Mouse (Mus musculus): ENCODE measurements around the gene Apom. TPM values are rescaled to one million over a fixed set of nuclear protein-coding genes. Genes with fewer than 3 reads are reported as not detected.
A peak's percentile ranks its signal among the peaks of the same experiment; 100 is the strongest.

The Apom gene
- under 1 TPM in 1 of 2 experiments, not detected in 1; 0.52 TPM for total RNA-seq (2021)

GRCm38 (mm10) chr17:35131500-35132173 lies at the start of gene Apom:
Gene Apom, minus strand, starts transcription at chr17:35132050.
- intact Hi-C loops (cut with DNase I): no loop called here
- DNase-seq: no peak

GRCm38 (mm10) chr17:35180093-35180492 lies 48.2 kb upstream of the Apom start:
- DNase-seq: no peak
- intact Hi-C loops (cut with DNase I): no loop called here

GRCm38 (mm10) chr17:35178528-35178927 lies 46.7 kb upstream of the Apom start:
- intact Hi-C loops (cut with DNase I): no loop called here
- DNase-seq: peak; percentile 66

DNA sequence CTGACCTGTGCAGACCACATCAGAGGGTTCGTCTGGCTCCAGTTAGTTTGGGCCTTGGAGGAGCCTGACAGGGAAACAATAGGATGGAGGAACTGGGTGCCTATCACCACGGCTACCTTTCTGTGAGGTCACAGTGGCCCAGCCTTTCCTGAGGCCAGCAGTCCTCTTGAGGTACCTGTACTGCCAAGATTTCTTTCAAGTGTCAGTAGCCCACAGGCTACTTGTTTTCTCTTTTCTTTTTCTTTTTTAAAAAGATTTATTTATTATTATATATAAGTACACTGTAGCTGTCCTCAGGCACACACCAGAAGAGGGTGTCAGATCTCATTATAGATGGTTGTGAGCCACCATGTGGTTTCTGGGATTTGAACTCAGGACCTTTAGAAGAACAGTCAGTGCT lies 44.1 kb upstream of the Apom start, which contains the start of gene Aif1:
Aif1 (minus strand) TSS at position 101 of the 400 bp plus-strand sequence.
- no peak for DNase-seq
- intact Hi-C loops (cut with DNase I): no loop called here

- intact Hi-C loops (cut with DNase I): no loop called here
- DNase-seq: no peak
Observed at GRCm38 (mm10) chr17:35175382-35175781, 43.5 kb upstream of the Apom start.

GRCm38 (mm10) chr17:35174201-35174977 lies 42.5 kb upstream of the Apom start:
- intact Hi-C loops (cut with DNase I): no loop called here

GRCm38 (mm10) chr17:35173329-35173728 lies 41.5 kb upstream of the Apom start:
- DNase-seq: no peak
- intact Hi-C loops (cut with DNase I): no loop called here

More at GRCm38 (mm10) chr17:35174201-35174977, 42.5 kb upstream of the Apom start:
- DNase-seq: no peak

DNA sequence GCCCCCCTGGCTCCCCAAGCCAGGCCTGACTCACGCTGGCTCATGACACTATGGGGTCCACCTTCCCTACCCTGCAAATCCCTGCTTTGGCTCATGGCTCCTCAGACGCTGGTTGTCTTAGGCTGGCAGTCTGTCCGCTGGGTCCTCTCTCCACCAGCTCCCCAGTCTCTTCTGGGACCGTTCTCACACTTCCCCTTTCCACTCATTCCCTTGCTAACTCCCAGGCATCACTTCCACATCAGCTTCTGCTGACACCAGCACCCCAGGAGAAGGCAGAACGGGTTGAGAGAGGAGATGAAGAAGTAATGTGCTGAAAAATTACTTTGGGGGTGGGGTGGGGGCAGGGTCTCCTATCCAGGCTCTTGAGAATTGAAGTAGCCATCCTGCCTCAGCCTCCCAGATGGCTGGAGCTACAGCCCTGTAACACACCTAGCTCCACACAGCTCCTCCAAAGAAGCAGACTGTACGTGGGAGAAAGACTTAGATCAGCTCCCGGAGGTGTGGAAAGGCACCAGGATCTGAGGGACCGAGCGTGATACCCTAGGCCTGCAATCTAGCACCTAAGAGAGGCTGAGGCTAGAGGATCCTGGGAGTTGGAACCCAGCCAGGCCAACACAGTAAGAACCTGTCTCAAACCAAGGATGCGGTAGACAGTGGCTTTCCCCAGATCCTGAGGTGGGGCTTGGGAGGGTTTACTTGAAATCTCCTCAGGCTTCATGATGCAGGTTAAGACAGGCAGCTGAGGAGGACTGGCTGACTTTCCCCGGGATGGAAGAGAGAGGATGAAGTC lies 40.8 kb upstream of the Apom start:
- intact Hi-C loops (cut with DNase I): no loop called here
- no peak for DNase-seq

DNA sequence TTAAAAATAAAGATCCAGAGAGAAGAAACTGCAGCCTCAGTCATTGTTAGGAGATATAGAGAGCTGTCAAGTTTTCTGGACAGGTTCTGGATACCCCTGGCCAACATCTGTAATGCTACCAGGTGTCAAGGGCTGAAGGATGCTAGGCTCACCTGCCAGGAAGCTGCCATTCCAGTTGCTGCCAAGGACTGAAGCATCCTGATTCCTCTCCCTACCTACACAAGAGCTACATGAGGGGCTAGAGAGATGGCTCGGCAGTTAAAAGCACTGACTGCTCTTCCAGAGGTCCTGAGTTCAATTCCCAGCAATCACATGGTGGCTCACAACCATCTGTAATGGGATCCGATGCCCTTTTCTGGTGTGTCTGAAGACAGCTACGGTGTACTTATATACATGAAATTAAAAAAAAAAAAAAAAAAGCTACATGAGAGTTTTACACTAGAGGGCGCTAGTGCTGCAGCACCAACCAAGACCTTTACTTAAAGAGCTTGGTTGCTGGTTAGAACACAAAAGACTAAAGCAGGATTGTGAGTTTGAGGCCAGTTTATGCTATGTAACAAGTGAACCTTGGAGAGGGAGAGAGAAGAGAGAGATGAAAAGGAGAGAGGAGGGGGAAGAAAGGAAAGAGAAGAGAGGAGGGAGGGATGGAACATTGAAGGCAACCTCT lies 36.8 kb upstream of the Apom start:
- intact Hi-C loops (cut with DNase I): loop anchor here (5.0 kb wide), 1 partner anchor 64 kb away; the partner anchor contains the start of gene Atp6v1g2
- no peak for DNase-seq

DNA sequence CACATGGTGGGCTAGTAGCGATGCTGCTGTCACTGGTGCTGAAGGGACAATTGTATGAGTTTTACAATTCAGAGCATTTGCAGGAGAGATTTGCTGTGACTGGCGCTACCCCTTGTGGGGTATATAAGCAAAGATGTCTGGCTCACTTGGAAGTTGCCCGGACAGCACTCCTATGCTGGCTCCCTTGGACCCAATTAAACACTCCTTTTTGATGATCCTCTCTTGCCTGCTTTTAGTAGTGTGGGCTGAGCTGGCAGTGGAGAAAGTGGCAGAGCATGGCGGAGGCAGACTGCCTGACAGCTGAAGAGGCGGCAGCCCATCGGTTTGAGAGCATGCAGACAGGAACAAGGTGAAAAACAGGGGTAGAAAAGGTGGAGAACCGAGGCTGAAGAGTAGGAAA lies 35.9 kb upstream of the Apom start:
- intact Hi-C loops (cut with DNase I): loop anchor here (2.0 to 5.0 kb wide), 2 partner anchors 27 to 65 kb away; partner anchors contain the start of genes Atp6v1g2 and Ltb
- no peak for DNase-seq

DNA sequence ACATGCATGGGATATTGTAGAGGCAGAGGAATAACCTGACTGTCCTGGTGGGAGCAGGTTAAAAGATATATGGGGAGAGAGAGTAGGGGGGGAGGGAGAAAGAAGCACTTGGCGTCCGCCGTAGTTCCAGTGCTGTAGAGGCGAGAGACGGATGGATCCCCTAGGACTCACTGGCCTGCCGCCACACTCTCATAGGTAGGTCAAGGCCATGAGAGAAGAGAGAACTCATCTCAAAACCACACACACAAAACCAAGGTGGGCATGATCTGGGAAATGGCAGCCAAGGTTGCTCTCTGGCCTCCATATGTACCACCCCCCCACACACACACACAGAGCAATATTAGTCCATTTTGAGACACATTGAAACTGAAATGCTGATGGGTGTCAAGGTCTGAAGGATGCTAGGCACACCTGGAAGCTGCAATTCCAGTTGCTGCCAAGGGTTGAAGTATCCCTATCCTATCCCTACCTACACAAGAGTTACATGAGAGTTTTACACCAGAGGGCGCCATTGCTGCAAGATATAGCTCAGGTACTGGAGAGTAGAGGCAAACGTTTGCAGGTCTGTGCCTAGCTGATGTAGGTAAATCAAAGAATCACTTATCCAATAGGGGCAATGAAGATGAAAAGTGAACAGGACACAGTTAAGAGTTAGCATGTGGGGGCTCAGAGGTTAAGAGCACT lies 34.6 kb upstream of the Apom start:
- peak; percentile 65 for DNase-seq
- intact Hi-C loops (cut with DNase I): loop anchor here (2.0 to 5.0 kb wide), 2 partner anchors 28 to 66 kb away; partner anchors contain the start of genes Atp6v1g2 and Ltb

DNA sequence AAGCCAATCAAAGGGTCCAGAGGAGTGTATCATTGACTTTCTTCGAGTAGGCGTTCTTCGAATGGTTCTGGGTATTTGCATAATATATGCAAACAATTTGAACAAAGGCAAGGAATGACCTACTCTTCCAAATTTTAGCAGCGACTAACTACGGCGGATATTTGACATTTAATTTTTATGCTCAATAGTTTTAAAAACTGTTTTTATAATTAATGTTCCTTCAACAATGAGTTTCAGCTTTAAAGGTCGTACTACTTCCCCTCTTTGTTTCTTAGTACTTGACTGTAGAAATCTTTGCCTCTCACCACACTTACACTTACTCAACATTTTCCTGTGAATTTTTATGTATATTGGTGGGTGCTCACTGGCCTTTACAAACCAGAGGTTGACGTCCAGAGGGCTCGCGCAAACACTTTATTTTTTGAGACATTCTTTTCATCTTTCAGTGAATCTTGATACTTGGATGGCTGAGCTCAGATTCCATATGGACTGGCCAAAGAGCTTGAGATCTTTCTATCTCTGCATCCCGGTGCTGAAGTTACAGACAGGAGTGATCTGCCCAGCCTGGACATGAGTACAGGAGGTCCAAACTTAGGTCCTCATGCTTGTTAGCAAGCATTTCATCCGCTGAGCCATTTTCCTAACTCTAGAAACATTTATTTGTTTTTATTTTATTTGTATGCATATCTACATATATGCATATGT lies 33.8 kb upstream of the Apom start:
- intact Hi-C loops (cut with DNase I): loop anchor here (2.0 to 5.0 kb wide), 2 partner anchors 29 to 67 kb away; partner anchors contain the start of genes Atp6v1g2 and Ltb
- no peak for DNase-seq

GRCm38 (mm10) chr17:35164568-35165450 lies 33.0 kb upstream of the Apom start, which contains the start of gene Prrc2a:
Gene Prrc2a, minus strand, starts transcription at chr17:35164897.
- intact Hi-C loops (cut with DNase I): loop anchor here (5.0 kb wide), 1 partner anchor 67 kb away; the partner anchor contains the start of gene Atp6v1g2
- DNase-seq: peak; percentile 99

- intact Hi-C loops (cut with DNase I): no loop called here
Observed at GRCm38 (mm10) chr17:35164218-35164567, 32.3 kb upstream of the Apom start.

DNA sequence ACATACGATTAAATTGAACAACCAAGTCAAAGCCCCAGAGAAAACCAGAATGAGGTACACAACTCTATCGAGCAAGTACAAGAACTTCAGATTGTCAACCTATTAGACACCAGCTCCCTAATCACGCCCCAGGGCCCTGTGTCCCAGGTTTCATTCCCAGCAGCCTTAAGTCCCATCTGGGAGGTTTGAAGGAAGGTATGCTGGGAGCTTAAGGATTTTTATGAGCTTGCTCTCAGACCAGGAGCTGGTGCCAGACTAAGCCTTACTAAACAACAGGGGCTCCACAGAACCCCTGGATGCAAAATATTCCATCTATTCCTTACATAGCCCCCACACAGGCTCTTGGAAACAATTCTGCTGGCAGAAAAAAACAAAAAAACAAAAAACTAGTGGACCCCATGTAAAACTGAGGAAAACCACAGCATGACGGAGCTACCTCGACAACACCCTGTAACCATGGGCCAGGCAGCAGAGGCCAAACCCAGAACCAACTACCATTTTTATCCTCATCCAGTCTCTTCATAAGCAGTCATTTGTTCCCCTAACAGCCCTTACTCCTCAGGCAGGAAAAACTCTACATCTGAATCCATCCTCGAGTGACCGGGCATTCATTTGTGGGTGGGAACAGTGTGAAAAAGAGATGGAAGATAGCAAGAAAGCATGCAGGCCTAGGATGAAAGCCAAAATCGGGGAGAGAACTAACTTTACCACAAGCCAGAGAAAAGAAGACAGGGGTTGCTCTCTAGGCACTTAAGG lies 31.7 kb upstream of the Apom start:
- no peak for DNase-seq

More at GRCm38 (mm10) chr17:35164218-35164567, 32.3 kb upstream of the Apom start:
- no peak for DNase-seq

DNA sequence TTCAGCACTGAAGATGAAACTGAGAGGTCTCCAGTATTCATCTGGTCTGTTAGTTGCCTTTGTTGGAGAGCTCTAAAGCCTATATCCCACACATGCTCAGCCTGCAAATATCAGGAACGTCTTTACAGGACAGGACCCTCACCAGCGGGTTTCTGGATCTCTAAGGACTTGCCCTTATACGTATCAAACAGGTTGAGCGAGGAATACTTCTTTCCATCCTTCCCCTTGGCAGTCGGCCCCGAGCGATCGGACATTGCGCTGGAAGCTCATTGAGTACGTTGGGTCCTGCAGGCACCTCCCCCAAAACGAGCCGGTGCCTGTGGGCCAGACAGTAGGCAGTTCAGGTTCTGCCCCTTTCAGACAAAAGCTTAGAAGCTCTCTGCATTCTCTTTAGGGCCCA lies 30.9 kb upstream of the Apom start:
- no peak for DNase-seq
- intact Hi-C loops (cut with DNase I): no loop called here

More for the DNA sequence above, 31.7 kb upstream of the Apom start:
- intact Hi-C loops (cut with DNase I): no loop called here

DNA sequence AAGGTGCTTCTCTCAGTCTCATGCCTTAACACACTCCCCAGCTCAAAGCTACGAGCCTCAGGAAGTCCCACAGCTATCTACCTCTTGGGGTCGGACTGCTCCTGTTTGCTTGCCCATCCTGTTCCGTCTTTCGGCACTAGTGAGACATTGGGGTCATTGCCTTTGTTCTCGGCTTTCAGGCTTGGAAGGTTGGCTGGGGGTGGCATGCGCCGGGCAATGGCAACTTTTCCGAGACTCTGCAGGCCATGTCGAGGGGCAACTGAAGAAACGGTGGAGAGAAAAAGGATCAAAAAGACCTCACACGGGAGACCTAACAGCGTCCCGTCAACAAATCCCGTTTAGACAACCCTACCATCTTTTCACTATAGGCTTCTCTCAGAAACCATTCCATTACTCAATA lies 30.3 kb upstream of the Apom start:
- intact Hi-C loops (cut with DNase I): no loop called here
- no peak for DNase-seq
